Mouse (Mus musculus) megakaryocyte, embryonic 14.5 days (primary cell): Measurements from ENCODE around the gene Adi1.

Experiments
- FLI1 ChIP-seq: IDR thresholded peaks from 2 replicates; pipeline ENCODE4 v1.6.1; 2012; ENCODE audit warnings: low read length, inconsistent platforms, mixed read lengths
- GATA1 ChIP-seq: IDR thresholded peaks from 3 replicates; pipeline ENCODE4 v1.6.1; 2012; ENCODE audit warnings: mixed read lengths, low read length, inconsistent platforms, borderline replicate concordance

DNA sequence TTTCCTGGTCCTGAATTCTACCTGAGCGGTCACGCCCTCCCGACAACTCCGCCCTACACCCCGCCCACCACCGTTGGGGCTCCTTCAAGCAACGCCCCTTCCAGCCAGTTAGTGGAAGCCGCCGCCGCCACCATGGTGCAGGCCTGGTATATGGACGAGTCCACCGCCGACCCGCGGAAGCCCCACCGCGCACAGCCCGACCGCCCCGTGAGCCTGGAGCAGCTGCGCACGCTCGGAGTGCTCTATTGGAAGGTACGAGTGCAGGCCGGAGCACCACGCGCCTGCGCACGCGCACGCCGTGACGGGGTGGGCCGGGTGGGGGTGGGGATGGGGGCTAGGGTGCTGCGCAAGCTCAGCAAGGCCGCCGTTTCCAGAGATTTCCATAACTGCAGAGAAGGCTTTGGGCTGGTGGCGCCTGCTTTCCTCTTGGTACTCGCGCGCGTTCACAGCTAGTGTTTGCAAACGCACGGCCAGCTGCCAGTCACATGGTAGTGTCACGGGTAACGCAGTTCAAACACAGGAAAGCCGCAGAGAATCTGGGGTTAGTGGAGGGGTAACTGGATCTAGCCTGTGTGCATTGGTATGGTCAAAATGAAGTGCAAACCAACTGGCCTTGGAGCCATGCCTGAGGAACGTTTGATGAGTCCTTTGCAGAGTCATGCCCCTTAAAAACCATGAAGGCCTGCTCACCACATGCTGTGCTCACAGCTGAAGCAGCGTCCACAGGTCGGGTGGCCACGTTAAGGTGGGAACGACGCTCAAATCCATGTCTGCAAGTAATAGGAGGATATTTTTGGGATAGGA, at the start of gene Adi1:
- TF ChIP-seq GATA1 (no peak), FLI1 (no peak)
